Mouse (Mus musculus) heart, postnatal 10 days (tissue): Measurements from ENCODE around the gene Prss36. TPM values are rescaled to one million over a fixed set of nuclear protein-coding genes. Genes with fewer than 3 reads are reported as not detected.

Experiments
- total RNA-seq, 2 experiments: library from RNA; stranded (reverse); gene quantifications; 2 replicates each; pipeline ENCODE4 v1.2.3; 2021

Gene Prss36
- total RNA-seq, 2 experiments from 2014 or later: 5.0 to 6.6 TPM

Other genes with a start within 250 kb of the Prss36 start
- 10 to 100 TPM; 60.5 to 62.9 TPM for gene Bcl7c, start 237.8 kb downstream of the Prss36 start, total RNA-seq
- 1 to 10 TPM; 4.6 to 7.5 TPM for gene Ctf1, start 234.0 kb downstream of the Prss36 start, total RNA-seq
- gene Ctf2, start 214.6 kb downstream of the Prss36 start, total RNA-seq: not detected
- gene Fbxl19, start 202.2 kb downstream of the Prss36 start, total RNA-seq: 1 to 10 TPM; 5.6 to 6.2 TPM
- gene Orai3, start 176.9 kb downstream of the Prss36 start, total RNA-seq: 10 to 100 TPM; 18.0 to 20.9 TPM
- 10 to 100 TPM; 26.1 to 29.9 TPM for gene Setd1a, start 170.1 kb downstream of the Prss36 start, total RNA-seq
- 1 to 10 TPM; 2.7 to 3.1 TPM for gene Gm49388, start 161.1 kb downstream of the Prss36 start, total RNA-seq
- 10 to 100 TPM; 15.9 to 16.1 TPM for gene Hsd3b7, start 146.1 kb downstream of the Prss36 start, total RNA-seq
- 10 to 100 TPM; 69.2 to 72.5 TPM for gene Stx4a, start 122.4 kb downstream of the Prss36 start, total RNA-seq
- 1 to 10 TPM in 1 of 2 experiments, under 1 TPM in 1; 0.89 to 1.7 TPM for gene Stx1b, start 122.2 kb downstream of the Prss36 start, total RNA-seq
- 10 to 100 TPM; 23.3 to 23.9 TPM for gene Zfp646, start 70.5 kb downstream of the Prss36 start, total RNA-seq
- gene Zfp668, start 69.9 kb downstream of the Prss36 start, total RNA-seq: 1 to 10 TPM; 5.8 to 8.0 TPM
- 1 to 10 TPM in 1 of 2 experiments, under 1 TPM in 1; 0.60 to 1.1 TPM for gene Prss53, start 55.8 kb downstream of the Prss36 start, total RNA-seq
- not detected for gene Gm21974, start 51.3 kb downstream of the Prss36 start, total RNA-seq
- 10 to 100 TPM; 33.8 to 34.3 TPM for gene Vkorc1, start 51.1 kb downstream of the Prss36 start, total RNA-seq
- 10 to 100 TPM; 96.6 to 98.5 TPM for gene Bckdk, start 42.6 kb downstream of the Prss36 start, total RNA-seq
- 10 to 100 TPM; 12.7 to 14.6 TPM for gene Kat8, start 34.2 kb downstream of the Prss36 start, total RNA-seq
- gene Prss8, start 16.6 kb downstream of the Prss36 start, total RNA-seq: not detected
- gene Fus, start 20.7 kb upstream of the Prss36 start, total RNA-seq: 100 to 1,000 TPM; 297 to 307 TPM
- 10 to 100 TPM; 14.2 to 21.0 TPM for gene Pycard, start 47.1 kb upstream of the Prss36 start, total RNA-seq
- 100 to 1,000 TPM; 144 to 159 TPM for gene Trim72, start 57.2 kb upstream of the Prss36 start, total RNA-seq
- gene Itgam, start 115.9 kb upstream of the Prss36 start, total RNA-seq: 1 to 10 TPM; 2.5 to 3.9 TPM
- gene Gm49368, start 116.0 kb upstream of the Prss36 start, total RNA-seq: not detected
- under 1 TPM; 0.12 to 0.22 TPM for gene Itgax, start 182.8 kb upstream of the Prss36 start, total RNA-seq
- not detected for gene Itgad, start 207.7 kb upstream of the Prss36 start, total RNA-seq